Mouse (Mus musculus) intestine, postnatal 0 days (tissue): Measurements from ENCODE around the gene Art4. TPM values are rescaled to one million over a fixed set of nuclear protein-coding genes. Genes with fewer than 3 reads are reported as not detected.

Source experiments
- ATAC-seq: fragments of 200-750 bp; cut with Nextera tagmentation; 2 replicates; pipeline ENCODE4 v1.8.0; 2017; ENCODE audit warnings: mild to moderate bottlenecking, moderate TSS enrichment, moderate library complexity
- H3K27ac ChIP-seq: fragments of 300-500 bp; sonication (generic); 2 replicates; pipeline ENCODE4 v1.5.1; 2014; ENCODE audit warnings: mild to moderate bottlenecking, low read depth, low read length, moderate library complexity
- H3K27me3 ChIP-seq: fragments of 300-500 bp; sonication (generic); replicated peaks from 2 replicates; pipeline ENCODE4 v1.6.1; 2014; ENCODE audit warnings: low read length, mixed read lengths; ENCODE audit not compliant: control insufficient read depth, insufficient read depth
- H3K36me3 ChIP-seq: fragments of 300-500 bp; sonication (generic); 2 replicates; pipeline ENCODE4 v1.6.1; 2014; ENCODE audit warnings: mild to moderate bottlenecking, moderate library complexity; ENCODE audit not compliant: control insufficient read depth, insufficient read depth
- H3K4me1 ChIP-seq: fragments of 300-500 bp; sonication (generic); replicated peaks from 2 replicates; pipeline ENCODE4 v1.6.1; 2014; ENCODE audit warnings: antibody characterized with exemption, low read length, mixed read lengths; ENCODE audit not compliant: control insufficient read depth, insufficient read depth
- H3K4me2 ChIP-seq: fragments of 300-500 bp; sonication (generic); replicated peaks from 2 replicates; pipeline ENCODE4 v1.6.1; 2014; ENCODE audit warnings: low read depth, mild to moderate bottlenecking, moderate library complexity
- H3K4me3 ChIP-seq: fragments of 300-500 bp; sonication (generic); 2 replicates; pipeline ENCODE4 v1.5.1; 2014; ENCODE audit warnings: low read depth, low read length
- H3K9ac ChIP-seq: fragments of 300-500 bp; sonication (generic); 2 replicates; pipeline ENCODE4 v1.6.1; 2014; ENCODE audit warnings: mild to moderate bottlenecking, low read depth, low read length
- H3K9me3 ChIP-seq: fragments of 300-500 bp; sonication (generic); 2 replicates; pipeline ENCODE4 v1.6.1; 2016; ENCODE audit warnings: mixed run types; ENCODE audit not compliant: control insufficient read depth
- CTCF ChIP-seq: sonication (generic); IDR thresholded peaks from 2 replicates; pipeline ENCODE4 v1.5.1; 2016; ENCODE audit warnings: low read depth, mild to moderate bottlenecking, control low read depth, antibody characterized with exemption, moderate library complexity
- WGBS: fragments of 180-500 bp; shearing (Covaris S2); extraction: QIAGEN DNeasy Blood & Tissue Kit; methylation state at CpG from one replicate; pipeline ENCODE4 v1.1.7; 2014; 5-methylcytosine and 5-hydroxymethylcytosine counted together
- polyA plus RNA-seq: library from polyadenylated mRNA; unstranded; fragments of >200 nt; fragmentation: Nextera tagmentation; extraction: Ambion mirVana; gene quantifications from 2 replicates; pipeline ENCODE4 v1.2.1, GENCODE M21; 2015

The Art4 gene
- polyA plus RNA-seq: 0.55 and 0.64 TPM in 2 replicates

DNA sequence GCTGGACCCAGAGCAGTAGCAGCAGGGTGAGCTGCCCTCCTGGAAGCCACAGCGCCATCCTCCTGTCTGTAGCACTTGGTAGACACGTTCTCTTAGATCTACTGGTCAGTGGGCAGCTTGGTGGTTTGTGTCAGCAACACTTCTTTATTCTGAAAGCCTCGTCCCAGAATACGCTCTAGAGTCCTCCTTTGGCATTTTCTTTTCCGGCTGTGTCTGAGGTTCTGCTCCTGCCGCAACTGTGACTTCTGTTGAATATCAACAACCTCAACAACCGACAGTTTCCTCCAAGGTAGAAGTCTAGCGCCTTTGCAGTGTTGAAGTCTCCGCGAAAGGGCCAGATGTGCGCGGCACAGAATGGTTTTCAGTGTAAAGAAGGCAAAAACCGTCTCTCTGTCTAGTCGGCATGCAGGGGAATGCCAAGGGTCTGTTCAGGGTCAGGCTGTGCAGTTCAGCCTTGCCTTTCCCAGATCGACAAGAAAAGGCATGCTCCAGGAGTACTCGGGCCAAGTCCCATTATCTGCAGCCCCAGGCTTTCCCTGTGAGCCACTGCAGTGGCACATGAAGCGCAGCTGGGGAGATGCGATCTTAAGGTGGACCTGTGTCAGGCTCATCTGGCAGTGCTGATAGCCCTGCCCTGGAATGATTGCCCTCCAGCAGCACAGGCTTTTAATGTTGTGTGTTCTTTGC, at the start of gene Art4:
Gene Art4, minus strand, starts transcription at position 548 of the 687 bp plus-strand sequence.
- H3K4me3 ChIP-seq: no peak within 1 kb of the TSS
- H3K9me3 ChIP-seq: no peaks in the 10 kb centered on the region
- H3K9ac ChIP-seq: no peak within 1 kb of the TSS; the same call in 1 of the 2 replicates
- no peak; the same call in 1 of the 2 replicates for ATAC-seq
- no peak for TF ChIP-seq CTCF
- 50% methylated on average over 18 of the region's 18 CpGs for WGBS
- no peak within 1 kb of the TSS; the same call in 1 of the 2 replicates for H3K27ac ChIP-seq
- H3K4me1 ChIP-seq: 0 out of 2 replicates have a peak, but pooled peaks cover 2% of the 10 kb centered on the region
- peak within 1 kb of the TSS; percentile 22; the same call in 1 of the 2 replicates for H3K4me2 ChIP-seq
- H3K36me3 ChIP-seq: no peaks in the 10 kb centered on the region
- no peaks in the 10 kb centered on the region for H3K27me3 ChIP-seq

DNA sequence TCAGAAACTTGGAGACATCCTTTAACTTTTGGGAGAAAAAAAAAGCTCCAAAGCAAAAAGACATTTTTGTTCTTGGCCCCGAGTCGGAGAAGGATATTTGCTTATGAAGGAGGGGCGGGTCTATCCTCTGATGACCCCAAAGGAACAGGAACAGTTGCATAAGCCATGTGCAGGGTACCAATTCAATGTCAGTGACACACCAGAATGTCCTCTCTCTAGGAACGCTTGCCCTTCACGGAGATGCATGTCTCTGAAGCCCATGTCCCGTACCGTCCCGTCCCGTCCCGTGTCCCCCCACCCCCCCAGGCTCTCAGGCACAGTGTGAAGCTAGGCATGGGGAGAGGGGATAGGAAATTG, 49.4 kb upstream of the Art4 start:
- no peak overlapping the region for H3K27ac ChIP-seq
- H3K27me3 ChIP-seq: no peaks in the 10 kb centered on the region
- 56% methylated on average over 10 of the region's 10 CpGs for WGBS

DNA sequence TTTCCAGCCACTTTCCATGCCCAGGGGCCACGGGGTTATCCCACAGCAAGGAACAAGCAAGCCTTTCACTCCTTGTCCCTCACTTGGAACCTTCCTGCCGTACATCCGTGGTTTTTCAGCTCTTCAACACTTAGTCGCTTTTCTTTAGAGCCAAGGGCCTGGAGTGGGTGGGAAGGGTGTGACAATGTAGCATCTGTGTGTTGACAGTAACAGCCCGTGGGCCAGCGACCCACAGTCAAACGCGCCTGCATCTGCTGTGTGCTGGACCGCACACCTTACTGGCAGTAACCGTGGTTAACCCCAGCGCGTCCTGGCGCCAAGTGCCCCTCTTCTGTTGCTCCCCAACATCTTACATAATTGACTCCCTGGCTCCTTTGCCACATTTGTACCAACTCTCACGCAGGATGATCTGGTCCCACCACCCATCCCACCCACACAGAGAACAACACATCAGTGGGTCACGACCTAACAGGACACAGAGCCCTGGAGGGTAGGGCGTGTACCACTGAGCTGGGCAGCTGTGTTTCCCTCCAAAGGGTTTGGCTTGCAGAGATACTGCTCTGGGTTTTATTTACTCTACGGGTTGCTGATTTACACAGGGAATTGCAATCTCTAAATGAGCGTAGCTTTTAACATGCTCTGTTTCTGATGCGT, 48.9 kb upstream of the Art4 start:
- no peak for ATAC-seq
- Histone ChIP-seq H3K4me3 (no peak overlapping the region), H3K36me3 (no peaks in the 10 kb centered on the region), H3K4me2 (no peak overlapping the region), H3K27me3 (no peaks in the 10 kb centered on the region), H3K4me1 (no peaks in the 10 kb centered on the region), H3K27ac (no peak overlapping the region), H3K9ac (no peak overlapping the region), H3K9me3 (no peaks in the 10 kb centered on the region)
- no peak for TF ChIP-seq CTCF
- 63% methylated on average over 19 of the region's 19 CpGs for WGBS

More for the DNA sequence above, 49.4 kb upstream of the Art4 start:
- no peaks in the 10 kb centered on the region for H3K4me1 ChIP-seq
- H3K9ac ChIP-seq: no peak overlapping the region
- no peaks in the 10 kb centered on the region for H3K9me3 ChIP-seq
- no peak for ATAC-seq
- H3K4me2 ChIP-seq: no peak overlapping the region
- H3K36me3 ChIP-seq: no peaks in the 10 kb centered on the region
- no peak for TF ChIP-seq CTCF
- H3K4me3 ChIP-seq: no peak overlapping the region

DNA sequence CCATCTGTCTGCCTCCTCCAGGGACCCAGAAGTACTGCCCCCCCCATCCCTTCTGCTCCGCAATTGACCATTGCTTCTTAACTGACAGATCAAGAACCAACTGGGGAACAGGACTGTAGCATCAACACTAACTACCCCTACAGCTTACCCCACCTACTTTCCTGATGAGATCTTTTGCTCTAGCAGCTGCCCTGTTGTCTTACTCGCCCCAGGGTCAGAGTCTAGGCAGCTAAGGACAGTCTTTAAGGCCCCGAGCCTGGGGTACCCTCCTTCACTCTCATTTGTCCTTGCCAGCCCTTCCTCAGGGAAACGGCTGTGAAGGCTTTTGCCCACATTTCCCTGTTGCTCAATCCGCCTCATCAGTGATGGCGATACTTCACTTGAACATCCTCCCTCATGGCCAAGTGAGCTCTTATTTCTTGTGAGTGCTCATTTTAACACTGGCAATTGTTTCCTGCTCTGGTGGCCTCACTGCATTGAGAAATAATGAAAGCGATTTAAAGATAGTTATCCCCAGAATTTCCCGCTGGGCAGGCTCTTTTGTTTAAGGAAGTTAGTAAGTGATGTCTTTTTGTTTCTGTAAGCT, 46.4 kb upstream of the Art4 start:
- Histone ChIP-seq H3K4me1 (no peaks in the 10 kb centered on the region), H3K27ac (no peak overlapping the region), H3K9me3 (no peaks in the 10 kb centered on the region), H3K9ac (no peak overlapping the region), H3K4me2 (no peak overlapping the region), H3K4me3 (no peak overlapping the region), H3K27me3 (no peaks in the 10 kb centered on the region), H3K36me3 (no peaks in the 10 kb centered on the region)
- ATAC-seq: no peak
- WGBS: 61% methylated on average over 8 of the region's 8 CpGs
- no peak for TF ChIP-seq CTCF

DNA sequence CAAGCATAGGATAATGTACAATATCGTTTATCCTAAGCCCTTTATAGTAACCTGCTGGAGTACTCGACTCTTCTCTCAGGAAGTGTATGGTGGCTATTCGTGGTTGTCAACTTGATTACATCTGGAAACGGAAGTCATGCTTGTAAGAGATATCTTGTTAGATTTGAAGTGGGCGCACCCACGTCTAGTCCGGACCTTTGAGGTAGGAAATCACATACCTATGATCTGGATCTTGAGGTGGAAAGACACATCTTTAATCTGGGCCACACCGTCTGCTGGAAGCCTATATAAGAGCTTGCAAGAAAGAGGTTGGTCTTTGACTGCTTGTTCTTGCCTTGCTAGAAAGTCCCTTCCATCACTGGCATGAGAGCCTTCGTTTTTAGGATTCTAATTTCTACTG, 45.0 kb upstream of the Art4 start:
- no peak overlapping the region for H3K27ac ChIP-seq
- H3K27me3 ChIP-seq: no peaks in the 10 kb centered on the region
- ATAC-seq: no peak
- TF ChIP-seq CTCF: no peak
- no peak overlapping the region for H3K9ac ChIP-seq
- no peaks in the 10 kb centered on the region for H3K9me3 ChIP-seq
- no peak overlapping the region for H3K4me3 ChIP-seq
- WGBS: 86% methylated on average over 9 of the region's 9 CpGs
- H3K36me3 ChIP-seq: no peaks in the 10 kb centered on the region
- no peaks in the 10 kb centered on the region for H3K4me1 ChIP-seq
- H3K4me2 ChIP-seq: no peak overlapping the region

DNA sequence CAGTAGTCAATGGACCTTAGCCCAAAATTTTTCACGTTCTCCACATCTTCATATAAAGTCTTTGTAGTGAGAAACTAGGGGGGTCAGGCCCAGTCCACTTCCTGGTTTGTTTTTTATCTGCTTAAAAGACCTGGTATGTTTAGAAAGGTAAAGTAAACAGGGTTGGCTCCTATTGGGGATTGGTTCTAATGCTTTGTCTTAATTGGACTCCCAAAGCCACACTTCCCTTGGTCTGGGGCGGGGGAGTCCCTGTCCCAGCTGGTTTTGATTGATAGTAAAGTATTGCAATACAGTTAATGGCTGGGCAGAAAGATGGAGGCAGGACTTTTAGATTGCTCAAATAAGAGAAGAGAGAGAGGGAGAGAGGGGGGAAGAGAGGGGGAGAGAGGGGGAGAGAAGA, 43.5 kb upstream of the Art4 start:
- Histone ChIP-seq H3K9me3 (no peaks in the 10 kb centered on the region), H3K4me1 (no peaks in the 10 kb centered on the region), H3K9ac (no peak overlapping the region), H3K4me2 (no peak overlapping the region), H3K27ac (no peak overlapping the region), H3K4me3 (no peak overlapping the region), H3K36me3 (no peaks in the 10 kb centered on the region), H3K27me3 (no peaks in the 10 kb centered on the region)
- ATAC-seq: no peak
- TF ChIP-seq CTCF: no peak
- 71% methylated on average over 2 of the region's 2 CpGs for WGBS
